Mouse (Mus musculus) hindbrain, postnatal 0 days (tissue): ENCODE measurements around the gene Bbs12. TPM values are rescaled to one million over a fixed set of nuclear protein-coding genes. Genes with fewer than 3 reads are reported as not detected.

Experiments used
- ATAC-seq: fragments of 200-750 bp; cut with Nextera tagmentation; 2 replicates; pipeline ENCODE4 v1.8.0; 2017; ENCODE audit warnings: mild to moderate bottlenecking, moderate TSS enrichment, moderate library complexity
- DNase-seq: peaks from one replicate; pipeline ENCODE4 v3.0.0-alpha.2; 2015; ENCODE audit warnings: low spot score
- H3K27ac ChIP-seq: fragments of 300-500 bp; sonication (generic); 2 replicates; pipeline ENCODE4 v1.5.1; 2014; ENCODE audit warnings: mild to moderate bottlenecking
- H3K27me3 ChIP-seq: fragments of 300-500 bp; sonication (generic); 2 replicates; pipeline ENCODE4 v1.6.1; 2014; ENCODE audit warnings: low read length, mixed read lengths; ENCODE audit not compliant: insufficient read depth
- H3K36me3 ChIP-seq: fragments of 300-500 bp; sonication (generic); 2 replicates; pipeline ENCODE4 v1.6.1; 2014; ENCODE audit warnings: low read length, mixed read lengths; ENCODE audit not compliant: insufficient read depth
- H3K4me1 ChIP-seq: fragments of 300-500 bp; sonication (generic); 2 replicates; pipeline ENCODE4 v1.6.1; 2014; ENCODE audit warnings: antibody characterized with exemption, low read length, mixed read lengths; ENCODE audit not compliant: insufficient read depth
- H3K4me2 ChIP-seq: fragments of 300-500 bp; sonication (generic); 2 replicates; pipeline ENCODE4 v1.6.1; 2014; ENCODE audit warnings: low read depth, mild to moderate bottlenecking, low read length, moderate library complexity, mixed read lengths
- H3K4me3 ChIP-seq: fragments of 300-500 bp; sonication (generic); 2 replicates; pipeline ENCODE4 v1.5.1; 2014; ENCODE audit warnings: low read length
- H3K9ac ChIP-seq: fragments of 300-500 bp; sonication (generic); replicated peaks from 2 replicates; pipeline ENCODE4 v1.6.1; 2014; ENCODE audit warnings: mild to moderate bottlenecking, low read length, moderate library complexity, mixed read lengths
- H3K9me3 ChIP-seq: fragments of 300-500 bp; sonication (generic); 2 replicates; pipeline ENCODE4 v1.6.1; 2016; ENCODE audit warnings: low read length, mixed read lengths
- CTCF ChIP-seq: IDR thresholded peaks from 2 replicates; pipeline ENCODE4 v1.5.1; 2016; ENCODE audit warnings: antibody characterized with exemption, control low read depth, low read depth
- WGBS: fragments of 180-500 bp; shearing (Covaris S2); extraction: QIAGEN DNeasy Blood & Tissue Kit; methylation state at CpG from one replicate; pipeline ENCODE4 v1.1.7; 2014; 5-methylcytosine and 5-hydroxymethylcytosine counted together
- polyA plus RNA-seq: library from polyadenylated mRNA; unstranded; fragments of >200 nt; fragmentation: Nextera tagmentation; extraction: Ambion mirVana; gene quantifications from 2 replicates; pipeline ENCODE4 v1.2.1, GENCODE M21; 2015
- total RNA-seq: library from RNA; depleted of rRNA; stranded (reverse); fragments of >200 nt; gene quantifications from 2 replicates; pipeline ENCODE4 v1.2.3, GENCODE M21; 2014; rRNA removed

Gene Bbs12
- total RNA-seq: 3.9 and 4.1 TPM in 2 replicates
- 3.9 and 4.2 TPM in 2 replicates for polyA plus RNA-seq

- Histone ChIP-seq H3K27me3 (no peaks in the 10 kb centered on the region), H3K9ac (peak within 1 kb of the TSS; percentile 84), H3K4me1 (peaks cover 3% of the 10 kb centered on the region; the same call in 1 of the 2 replicates), H3K4me2 (peak within 1 kb of the TSS; percentile 73), H3K9me3 (no peaks in the 10 kb centered on the region), H3K4me3 (peak within 1 kb of the TSS; percentile 87), H3K27ac (peak within 1 kb of the TSS; percentile 78), H3K36me3 (no peaks in the 10 kb centered on the region)
- under 1% methylated on average over 54 of the region's 54 CpGs for WGBS
- ATAC-seq: peak; percentile 100
- peak; percentile 98 for DNase-seq
- no peak for TF ChIP-seq CTCF
These were observed at the start of gene Bbs12, which contains the start of gene Cetn4 for GRCm38 (mm10) chr3:37312370-37312941. Gene Bbs12, plus strand, starts transcription at chr3:37312554. Gene Cetn4, minus strand, starts transcription at chr3:37312708.

- no peak overlapping the region for H3K4me3 ChIP-seq
- TF ChIP-seq CTCF: no peak
- ATAC-seq (no peak), DNase-seq (no peak)
- H3K27me3 ChIP-seq: no peaks in the 10 kb centered on the region
- no peaks in the 10 kb centered on the region for H3K36me3 ChIP-seq
- no peak overlapping the region for H3K4me2 ChIP-seq
- 79% methylated on average over 11 of the region's 11 CpGs for WGBS
- H3K27ac ChIP-seq: no peak overlapping the region
- no peak overlapping the region for H3K9ac ChIP-seq
- no peaks in the 10 kb centered on the region for H3K4me1 ChIP-seq
- H3K9me3 ChIP-seq: no peaks in the 10 kb centered on the region
These were observed 44.0 kb upstream of the Bbs12 start for GRCm38 (mm10) chr3:37268338-37268737.

GRCm38 (mm10) chr3:37269926-37270325, 42.4 kb upstream of the Bbs12 start:
- no peak overlapping the region for H3K4me2 ChIP-seq
- ATAC-seq: no peak
- no peaks in the 10 kb centered on the region for H3K36me3 ChIP-seq
- 88% methylated on average over 4 of the region's 4 CpGs for WGBS
- TF ChIP-seq CTCF: no peak
- DNase-seq: no peak
- H3K27ac ChIP-seq: no peak overlapping the region
- no peaks in the 10 kb centered on the region for H3K9me3 ChIP-seq
- H3K4me1 ChIP-seq: no peaks in the 10 kb centered on the region
- H3K27me3 ChIP-seq: no peaks in the 10 kb centered on the region
- no peak overlapping the region for H3K4me3 ChIP-seq
- no peak overlapping the region for H3K9ac ChIP-seq

GRCm38 (mm10) chr3:37271209-37271608, 41.1 kb upstream of the Bbs12 start:
- DNase-seq (peak; percentile 61), ATAC-seq (no peak)
- 5% methylated on average over 1 of the region's 1 CpGs for WGBS
- Histone ChIP-seq H3K9ac (no peak overlapping the region), H3K27ac (no peak overlapping the region), H3K9me3 (no peaks in the 10 kb centered on the region), H3K36me3 (no peaks in the 10 kb centered on the region), H3K4me2 (no peak overlapping the region), H3K4me3 (no peak overlapping the region), H3K27me3 (no peaks in the 10 kb centered on the region), H3K4me1 (no peaks in the 10 kb centered on the region)
- TF ChIP-seq CTCF: peak; percentile 75

GRCm38 (mm10) chr3:37273092-37273491, 39.3 kb upstream of the Bbs12 start:
- no peak for TF ChIP-seq CTCF
- Histone ChIP-seq H3K27me3 (no peaks in the 10 kb centered on the region), H3K36me3 (no peaks in the 10 kb centered on the region), H3K9ac (no peak overlapping the region), H3K9me3 (no peaks in the 10 kb centered on the region), H3K4me2 (no peak overlapping the region), H3K4me1 (no peaks in the 10 kb centered on the region), H3K4me3 (no peak overlapping the region), H3K27ac (no peak overlapping the region)
- ATAC-seq (no peak), DNase-seq (no peak)
- 88% methylated on average over 7 of the region's 7 CpGs for WGBS

GRCm38 (mm10) chr3:37274661-37275060, 37.7 kb upstream of the Bbs12 start:
- Histone ChIP-seq H3K27ac (no peak overlapping the region), H3K4me3 (no peak overlapping the region), H3K4me1 (no peaks in the 10 kb centered on the region), H3K36me3 (no peaks in the 10 kb centered on the region), H3K9ac (no peak overlapping the region), H3K4me2 (no peak overlapping the region), H3K9me3 (no peaks in the 10 kb centered on the region), H3K27me3 (no peaks in the 10 kb centered on the region)
- DNase-seq (no peak), ATAC-seq (no peak)
- WGBS: 78% methylated on average over 6 of the region's 6 CpGs
- TF ChIP-seq CTCF: no peak

GRCm38 (mm10) chr3:37280221-37280620, 32.1 kb upstream of the Bbs12 start:
- Histone ChIP-seq H3K27ac (no peak overlapping the region), H3K4me1 (no peaks in the 10 kb centered on the region), H3K27me3 (no peaks in the 10 kb centered on the region), H3K9ac (no peak overlapping the region), H3K36me3 (no peaks in the 10 kb centered on the region), H3K9me3 (no peaks in the 10 kb centered on the region), H3K4me2 (no peak overlapping the region), H3K4me3 (no peak overlapping the region)
- ATAC-seq (no peak), DNase-seq (no peak)
- TF ChIP-seq CTCF: no peak
- 81% methylated on average over 1 of the region's 1 CpGs for WGBS
